Mouse (Mus musculus): Measurements from ENCODE around the gene Map2k1. TPM values are rescaled to one million over a fixed set of nuclear protein-coding genes. Genes with fewer than 3 reads are reported as not detected.
"Not testable (repeated sequence)": the region's sequence is repeated elsewhere in the genome, so short reads cannot be mapped to it uniquely, and the experiment has no call there.

The Map2k1 gene
- polyA plus RNA-seq, 1 experiment from 2014 or later, result 77.1 TPM

DNA sequence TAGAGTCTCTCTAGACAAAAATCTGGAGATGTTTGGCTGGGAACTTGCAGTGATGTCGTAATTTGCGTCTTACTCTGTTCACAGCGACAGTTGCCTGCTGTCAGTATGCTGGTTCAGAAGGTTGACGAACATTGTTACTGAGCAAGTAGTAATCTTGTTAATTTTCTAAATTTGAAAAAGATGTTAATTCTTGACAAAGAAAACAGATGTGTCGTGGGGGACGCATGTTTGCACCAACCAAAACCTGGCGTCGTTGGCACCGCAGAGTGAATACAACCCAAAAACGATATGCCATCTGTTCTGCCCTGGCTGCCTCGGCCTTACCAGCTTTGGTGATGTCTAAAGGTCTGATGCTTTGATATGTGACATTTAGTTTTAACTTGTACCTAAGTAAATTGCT lies 78.1 kb downstream of the Map2k1 start:
- Histone ChIP-seq H3K36me3 (peaks cover 49% of the 10 kb centered on the region), H3K4me3 (replicated peaks) (no peak overlapping the region), H3K9me3 (no peaks in the 10 kb centered on the region), H3K27me3 (no peaks in the 10 kb centered on the region), H3K4me2 (peak overlapping the region; percentile 87; the same call in 1 of the 2 replicates), H3K27ac (no peak overlapping the region), H3K4me1 (replicated peaks) (peaks cover 34% of the 10 kb centered on the region), H3K9ac (replicated peaks) (no peak overlapping the region)
- 87% methylated on average over 11 of the region's 11 CpGs for WGBS
- ATAC-seq (ENCODE audit: insufficient number of reproducible peaks, insufficient read depth, low FRiP score, low TSS enrichment, low read depth), result no peak

DNA sequence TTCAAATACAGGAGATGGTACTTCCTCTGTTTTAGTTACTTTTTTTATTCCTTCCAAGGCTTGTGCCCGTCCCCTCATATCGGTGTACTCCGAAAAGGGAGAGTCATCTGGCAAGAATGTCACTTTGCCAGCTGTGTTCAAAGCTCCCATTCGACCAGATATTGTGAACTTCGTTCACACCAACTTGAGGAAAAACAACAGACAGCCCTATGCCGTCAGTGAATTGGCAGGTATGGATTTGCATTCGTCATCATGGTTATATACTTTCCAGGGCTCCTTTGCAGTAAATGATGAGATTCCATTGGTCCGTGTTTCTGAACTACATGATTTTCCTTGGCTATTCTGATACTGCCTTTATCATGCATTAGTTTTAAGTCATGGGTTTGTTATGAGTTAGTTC lies 78.7 kb downstream of the Map2k1 start:
- ATAC-seq (ENCODE audit: insufficient number of reproducible peaks, insufficient read depth, low FRiP score, low TSS enrichment, low read depth), result no peak
- Histone ChIP-seq H3K4me1 (replicated peaks) (peaks cover 30% of the 10 kb centered on the region), H3K27me3 (no peaks in the 10 kb centered on the region), H3K4me2 (peak overlapping the region; percentile 87), H3K27ac (no peak overlapping the region), H3K36me3 (peaks cover 44% of the 10 kb centered on the region), H3K9ac (replicated peaks) (peak overlapping the region; percentile 89; the same call in 1 of the 2 replicates), H3K9me3 (no peaks in the 10 kb centered on the region), H3K4me3 (replicated peaks) (peak overlapping the region; percentile 86)
- WGBS, result 66% methylated on average over 8 of the region's 8 CpGs

DNA sequence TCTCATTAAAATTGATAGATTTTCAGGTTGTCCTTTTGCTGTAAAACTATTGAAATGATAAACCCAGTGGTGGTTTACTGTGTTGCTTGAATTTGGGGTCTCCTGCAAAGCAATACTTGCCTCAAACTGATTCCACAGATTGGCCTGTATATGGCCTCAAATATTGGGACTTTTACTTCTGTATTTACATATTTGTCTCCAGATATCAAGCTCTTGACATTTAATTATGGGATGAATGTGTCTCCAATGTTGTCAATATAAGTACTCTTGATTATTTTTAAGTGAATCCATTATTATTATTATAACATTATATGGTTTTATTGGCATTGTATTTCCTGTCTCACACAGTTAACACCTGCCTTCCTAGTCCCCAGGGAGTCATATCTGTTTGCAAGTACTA lies 79.1 kb downstream of the Map2k1 start:
- no peaks in the 10 kb centered on the region for H3K27me3 ChIP-seq

GRCm38 (mm10) chr9:64173666-64174220 lies 79.7 kb downstream of the Map2k1 start:
- no peaks in the 10 kb centered on the region for H3K27me3 ChIP-seq
- peaks cover 26% of the 10 kb centered on the region for H3K4me1 ChIP-seq (replicated peaks)
- no peaks in the 10 kb centered on the region for H3K9me3 ChIP-seq
- H3K4me3 ChIP-seq (replicated peaks), result peak overlapping the region; percentile 86
- no peak for ATAC-seq (ENCODE audit: insufficient number of reproducible peaks, insufficient read depth, low FRiP score, low TSS enrichment, low read depth)
- peak overlapping the region; percentile 89 for H3K9ac ChIP-seq (replicated peaks)
- peak overlapping the region; percentile 89 for H3K27ac ChIP-seq
- WGBS, result under 1% methylated on average over 16 of the region's 16 CpGs
- H3K36me3 ChIP-seq, result peaks cover 42% of the 10 kb centered on the region
- peak overlapping the region; percentile 87 for H3K4me2 ChIP-seq

More for the DNA sequence above, 79.1 kb downstream of the Map2k1 start:
- Histone ChIP-seq H3K9me3 (no peaks in the 10 kb centered on the region), H3K4me3 (replicated peaks) (peak overlapping the region; percentile 86), H3K4me1 (replicated peaks) (peaks cover 26% of the 10 kb centered on the region), H3K9ac (replicated peaks) (peak overlapping the region; percentile 89), H3K27ac (no peak overlapping the region), H3K36me3 (peaks cover 44% of the 10 kb centered on the region), H3K4me2 (peak overlapping the region; percentile 87)
- ATAC-seq (ENCODE audit: insufficient number of reproducible peaks, insufficient read depth, low FRiP score, low TSS enrichment, low read depth), result no peak

DNA sequence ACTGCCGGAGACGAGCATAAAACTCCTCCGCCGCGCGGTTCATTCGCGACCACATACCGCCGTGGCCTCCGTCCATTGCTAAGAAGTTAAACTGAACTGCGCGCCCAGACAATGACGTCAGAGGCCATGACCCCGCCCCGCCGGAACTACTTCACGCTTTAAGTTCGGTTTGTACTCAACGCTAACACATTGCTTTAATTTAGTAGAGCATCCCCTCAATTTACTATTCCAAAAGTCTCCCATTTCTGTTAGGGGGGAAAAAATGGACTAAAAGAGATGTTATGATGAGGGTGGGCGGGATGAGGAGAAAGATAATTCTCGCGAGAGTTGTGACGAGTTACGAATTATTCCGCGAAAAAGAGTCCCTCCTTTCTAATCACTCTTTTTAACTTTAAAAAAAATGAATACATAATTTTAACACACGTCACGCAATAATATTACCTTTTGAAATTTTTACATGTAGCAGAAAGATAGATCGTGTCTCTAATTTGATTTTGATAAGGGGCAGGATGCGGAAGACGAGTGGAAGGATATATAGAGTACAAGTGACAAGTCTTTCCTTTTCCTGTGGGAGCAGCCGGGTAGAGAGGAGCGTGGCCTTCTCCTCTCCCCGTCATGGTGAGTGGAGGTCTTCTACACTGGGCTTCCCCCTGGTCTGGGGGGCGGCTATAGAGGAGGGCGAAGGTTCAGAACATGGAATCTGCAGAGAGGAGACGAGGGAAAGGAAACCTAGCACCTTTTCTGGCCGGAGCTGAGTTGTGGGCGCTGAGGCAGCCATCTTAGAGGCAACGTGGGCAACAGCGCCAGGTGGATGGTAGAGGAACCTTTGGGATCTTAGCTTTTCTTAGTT lies 80.4 kb downstream of the Map2k1 start, which contains the start of the genes Zwilch and Rpl4:
Zwilch (minus strand) TSS at position 289 of the 850 bp plus-strand sequence.
Rpl4 (plus strand) TSS at position 560 of the 850 bp plus-strand sequence.
- Histone ChIP-seq H3K9ac (replicated peaks) (peak within 1 kb of the TSS; percentile 89), H3K4me3 (replicated peaks) (peak within 1 kb of the TSS; percentile 86), H3K27me3 (no peaks in the 10 kb centered on the region), H3K27ac (peak within 1 kb of the TSS; percentile 89), H3K4me1 (replicated peaks) (peaks cover 26% of the 10 kb centered on the region), H3K9me3 (no peaks in the 10 kb centered on the region), H3K36me3 (peaks cover 36% of the 10 kb centered on the region), H3K4me2 (peak within 1 kb of the TSS; percentile 87)
- under 1% methylated on average over 42 of the region's 42 CpGs for WGBS
- ATAC-seq (ENCODE audit: insufficient number of reproducible peaks, insufficient read depth, low FRiP score, low TSS enrichment, low read depth), result peak; percentile 75

GRCm38 (mm10) chr9:64172145-64172815 lies 81.2 kb downstream of the Map2k1 start:
- Histone ChIP-seq H3K36me3 (peaks cover 35% of the 10 kb centered on the region), H3K27me3 (no peaks in the 10 kb centered on the region), H3K27ac (peak overlapping the region; percentile 89), H3K4me1 (replicated peaks) (peaks cover 26% of the 10 kb centered on the region), H3K9me3 (no peaks in the 10 kb centered on the region), H3K4me2 (peak overlapping the region; percentile 87), H3K9ac (replicated peaks) (peak overlapping the region; percentile 89), H3K4me3 (replicated peaks) (peak overlapping the region; percentile 86)
- 3% methylated on average over 18 of the region's 18 CpGs for WGBS
- ATAC-seq (ENCODE audit: insufficient number of reproducible peaks, insufficient read depth, low FRiP score, low TSS enrichment, low read depth), result peak; percentile 71

- H3K4me3 ChIP-seq (replicated peaks); H3K4me2 ChIP-seq; H3K9ac ChIP-seq (replicated peaks); ATAC-seq (ENCODE audit: insufficient number of reproducible peaks, insufficient read depth, low FRiP score, low TSS enrichment, low read depth); H3K27ac ChIP-seq; H3K27me3 ChIP-seq; H3K9me3 ChIP-seq: not testable (repeated sequence)
- peaks cover 18% of the 10 kb centered on the region for H3K4me1 ChIP-seq (replicated peaks)
- WGBS, result 94% methylated on average over 3 of the region's 3 CpGs
- H3K36me3 ChIP-seq, result peaks cover 18% of the 10 kb centered on the region
Measured at GRCm38 (mm10) chr9:64169967-64170366, 83.5 kb downstream of the Map2k1 start.

DNA sequence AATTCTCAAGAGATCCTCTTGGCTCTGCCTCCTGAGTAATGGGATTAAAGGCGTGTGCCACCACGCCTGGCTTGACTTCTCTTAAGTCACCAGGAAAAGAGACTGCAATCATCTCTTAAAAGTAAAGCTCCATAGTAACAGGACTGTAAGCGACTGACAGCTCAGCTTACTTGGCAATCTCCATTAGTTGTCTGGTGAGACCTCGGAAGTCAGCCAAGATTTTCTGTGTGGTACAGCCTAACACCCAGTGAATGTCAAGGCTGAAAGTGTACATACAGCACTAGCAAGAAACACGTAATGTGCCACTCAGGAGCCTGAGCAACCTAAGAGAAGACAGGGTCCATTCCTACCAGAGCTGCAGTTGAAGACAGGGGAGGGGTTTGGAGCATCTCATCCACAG lies 93.0 kb downstream of the Map2k1 start:
- WGBS, result 91% methylated on average over 5 of the region's 5 CpGs
- H3K9me3 ChIP-seq, result no peaks in the 10 kb centered on the region

GRCm38 (mm10) chr9:64156641-64157040 lies 96.8 kb downstream of the Map2k1 start:
- Histone ChIP-seq H3K36me3 (peaks cover 83% of the 10 kb centered on the region), H3K27me3 (no peaks in the 10 kb centered on the region), H3K27ac (no peak overlapping the region), H3K9me3 (no peaks in the 10 kb centered on the region), H3K4me1 (replicated peaks) (no peaks in the 10 kb centered on the region), H3K4me2 (no peak overlapping the region), H3K4me3 (replicated peaks) (no peak overlapping the region), H3K9ac (replicated peaks) (no peak overlapping the region)
- 95% methylated on average over 1 of the region's 1 CpGs for WGBS
- ATAC-seq (ENCODE audit: insufficient number of reproducible peaks, insufficient read depth, low FRiP score, low TSS enrichment, low read depth), result no peak

More for the DNA sequence above, 93.0 kb downstream of the Map2k1 start:
- Histone ChIP-seq H3K27me3 (no peaks in the 10 kb centered on the region), H3K4me1 (replicated peaks) (no peaks in the 10 kb centered on the region), H3K36me3 (peaks cover 76% of the 10 kb centered on the region), H3K4me3 (replicated peaks) (no peak overlapping the region), H3K27ac (no peak overlapping the region), H3K9ac (replicated peaks) (no peak overlapping the region), H3K4me2 (no peak overlapping the region)
- no peak for ATAC-seq (ENCODE audit: insufficient number of reproducible peaks, insufficient read depth, low FRiP score, low TSS enrichment, low read depth)

DNA sequence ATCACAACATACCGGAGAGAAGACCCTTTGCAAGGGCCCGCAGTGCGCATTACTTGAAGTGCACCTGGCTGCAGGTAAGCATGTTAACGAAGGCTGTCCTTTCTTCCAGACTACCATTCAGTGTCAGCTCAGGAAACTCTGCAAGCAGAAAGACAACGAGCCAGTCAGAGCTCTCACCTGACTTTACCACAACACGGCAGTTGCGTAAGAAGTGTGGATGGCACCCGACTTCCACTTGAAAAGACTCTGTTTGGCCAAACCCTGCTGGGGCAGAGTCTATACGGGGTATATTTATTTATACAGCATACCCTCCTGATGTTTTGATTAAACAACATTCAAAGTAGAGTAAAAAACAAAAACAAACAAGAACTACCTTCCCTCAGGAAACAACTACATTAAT lies 113.6 kb downstream of the Map2k1 start:
- H3K27ac ChIP-seq, result no peak overlapping the region
- no peak overlapping the region for H3K9ac ChIP-seq (replicated peaks)
- no peak overlapping the region for H3K4me3 ChIP-seq (replicated peaks)
- H3K4me1 ChIP-seq (replicated peaks), result no peaks in the 10 kb centered on the region
- H3K9me3 ChIP-seq, result no peaks in the 10 kb centered on the region
- peaks cover 69% of the 10 kb centered on the region for H3K36me3 ChIP-seq
- ATAC-seq (ENCODE audit: insufficient number of reproducible peaks, insufficient read depth, low FRiP score, low TSS enrichment, low read depth), result no peak
- no peak overlapping the region for H3K4me2 ChIP-seq
- no peaks in the 10 kb centered on the region for H3K27me3 ChIP-seq
- WGBS, result 94% methylated on average over 9 of the region's 9 CpGs

GRCm38 (mm10) chr9:64138896-64139295 lies 114.5 kb downstream of the Map2k1 start:
- peaks cover 61% of the 10 kb centered on the region for H3K36me3 ChIP-seq
- not testable (repeated sequence) for H3K27me3 ChIP-seq; H3K4me2 ChIP-seq; H3K4me1 ChIP-seq (replicated peaks); H3K27ac ChIP-seq; H3K9me3 ChIP-seq; ATAC-seq (ENCODE audit: insufficient number of reproducible peaks, insufficient read depth, low FRiP score, low TSS enrichment, low read depth); H3K9ac ChIP-seq (replicated peaks); H3K4me3 ChIP-seq (replicated peaks)
- WGBS, result 10% methylated on average over 6 of the region's 6 CpGs
